Mouse (Mus musculus): ENCODE results near the gene Hyal1.

The Hyal1 gene

DNA sequence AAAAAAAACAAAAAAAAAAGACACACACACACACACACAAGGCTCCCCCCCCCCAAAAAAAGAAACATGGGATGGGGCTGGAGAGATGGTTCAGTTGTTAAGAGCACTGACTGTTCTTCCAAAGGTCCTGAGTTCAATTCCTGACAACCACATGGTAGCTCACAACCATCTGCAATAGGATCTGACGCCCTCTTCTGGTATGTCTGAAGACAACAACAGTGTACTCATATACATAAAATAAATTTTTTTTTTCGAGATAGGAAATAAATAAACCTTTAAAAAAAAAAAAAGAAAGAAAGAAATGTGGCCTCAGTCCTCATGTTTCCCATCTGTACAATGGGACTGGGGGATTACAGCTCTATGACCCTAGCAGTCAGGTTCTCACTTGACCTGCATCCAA, 40.7 kb downstream of the Hyal1 start:
- WGBS: 70% methylated on average over 2 of the region's 2 CpGs

DNA sequence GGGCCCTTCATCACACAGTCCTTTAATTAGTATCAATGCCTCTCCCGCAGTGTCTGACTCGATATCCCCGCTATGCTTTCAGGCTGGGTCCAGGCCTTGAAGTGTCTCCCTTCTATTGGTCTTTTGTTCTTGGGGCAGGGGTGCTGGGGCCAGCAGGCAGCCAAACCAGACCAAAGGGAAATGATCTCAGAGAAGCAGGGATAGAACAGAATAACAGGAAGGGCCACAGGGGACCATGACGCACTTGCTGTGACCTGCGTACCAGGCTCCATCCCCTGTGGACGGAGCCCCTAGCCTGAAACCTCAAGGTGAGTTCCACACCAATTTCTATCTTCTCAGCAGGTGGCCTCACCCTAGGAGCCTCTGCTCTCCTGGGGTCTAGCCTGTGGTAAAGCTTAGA, 41.4 kb downstream of the Hyal1 start:
- WGBS: 65% methylated on average over 6 of the region's 6 CpGs

DNA sequence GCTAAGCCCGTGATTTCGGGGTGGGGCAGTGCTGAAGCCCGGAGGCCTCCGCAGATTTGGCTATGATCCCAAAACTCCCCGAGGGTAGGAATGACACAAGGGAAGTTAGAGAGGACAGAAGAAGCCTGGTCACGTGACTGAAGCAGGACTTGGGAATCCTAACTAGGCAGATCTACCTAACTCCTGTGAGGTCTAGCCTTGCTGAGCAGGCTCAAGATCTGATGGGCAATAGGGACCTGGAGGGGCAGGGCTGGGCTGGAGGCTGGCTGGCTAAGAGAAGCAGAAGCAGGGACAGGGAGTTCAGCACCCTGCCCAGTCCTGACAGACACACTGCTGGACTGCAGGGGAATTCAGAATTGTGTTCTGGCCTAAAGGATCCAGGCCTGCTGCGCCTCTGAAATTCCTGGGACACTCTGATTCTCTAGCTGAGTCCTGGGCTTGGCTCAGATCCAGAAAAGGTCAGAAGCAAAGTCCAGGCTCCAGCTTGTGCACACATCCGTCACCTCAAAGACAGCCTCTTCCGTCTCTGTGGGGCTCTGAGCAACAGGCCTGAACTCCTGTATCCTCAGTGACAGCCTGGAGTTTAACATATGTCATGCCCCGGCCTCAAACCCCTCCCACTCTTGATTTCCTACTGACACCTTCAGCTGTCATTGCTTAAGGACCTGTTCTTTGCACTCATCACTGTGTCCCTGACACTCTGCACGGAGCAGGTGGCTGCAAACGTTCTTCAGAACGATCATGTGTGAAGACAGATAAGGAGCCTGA, 42.2 kb downstream of the Hyal1 start:
- WGBS: 44% methylated on average over 13 of the region's 13 CpGs

DNA sequence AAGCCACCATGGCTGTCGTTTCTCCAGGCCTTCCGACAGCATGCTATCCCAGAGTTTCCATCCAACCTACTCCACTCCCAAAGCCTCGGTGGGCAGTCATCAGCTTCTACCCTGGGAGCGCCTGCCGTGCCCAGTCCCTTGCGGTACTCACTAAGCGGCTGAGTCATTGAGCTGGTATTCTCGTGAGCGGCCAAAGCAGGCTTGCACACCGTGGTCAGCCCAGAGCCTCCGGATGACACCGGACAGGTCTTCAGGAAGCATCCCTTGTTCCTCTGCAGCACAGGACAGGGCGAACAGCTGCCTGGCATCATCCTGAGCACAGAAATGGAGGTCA, 42.8 kb downstream of the Hyal1 start:
- 69% methylated on average over 13 of the region's 13 CpGs for whole genome bisulfite sequencing

DNA sequence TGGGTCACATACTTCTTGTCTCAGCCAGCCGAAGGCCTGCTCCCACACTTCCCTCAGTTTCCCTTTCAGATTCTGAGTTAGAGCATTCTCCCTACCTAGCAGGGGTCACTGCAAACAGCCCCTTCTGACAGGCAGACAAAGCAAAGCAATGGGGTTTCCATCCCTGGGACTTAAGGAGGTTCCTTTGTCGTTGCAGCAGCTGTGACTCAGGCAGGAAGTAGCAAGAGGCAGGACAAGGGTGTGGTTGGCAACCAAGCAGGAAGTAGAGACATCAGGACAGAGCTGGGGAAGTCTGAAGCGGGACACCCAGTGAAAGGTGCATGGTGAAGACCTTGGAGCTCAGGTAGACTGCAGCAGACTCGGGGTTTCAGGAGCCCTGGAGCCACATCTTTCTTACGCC, 47.8 kb downstream of the Hyal1 start:
- WGBS: 58% methylated on average over 5 of the region's 5 CpGs

DNA sequence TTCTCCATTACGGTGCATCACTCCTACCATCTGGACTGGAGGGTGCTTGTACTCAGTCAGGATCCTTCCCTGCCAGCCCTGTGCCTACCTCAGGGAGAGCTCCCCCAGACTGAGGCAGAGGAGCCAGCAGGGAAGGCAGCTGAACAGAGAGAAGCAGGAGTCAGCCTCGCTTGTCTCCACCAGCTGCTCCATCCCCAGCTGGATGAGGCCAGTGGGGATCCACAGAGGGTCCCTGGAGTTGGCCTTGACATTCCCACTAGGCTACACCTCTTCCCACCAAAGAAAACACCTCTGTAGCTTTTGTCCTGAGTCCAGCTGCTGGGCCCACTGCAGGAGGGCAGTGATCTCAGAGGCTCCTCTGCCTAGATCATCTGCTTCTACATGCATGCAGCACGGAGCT, 48.2 kb downstream of the Hyal1 start:
- 49% methylated on average over 3 of the region's 3 CpGs for WGBS

DNA sequence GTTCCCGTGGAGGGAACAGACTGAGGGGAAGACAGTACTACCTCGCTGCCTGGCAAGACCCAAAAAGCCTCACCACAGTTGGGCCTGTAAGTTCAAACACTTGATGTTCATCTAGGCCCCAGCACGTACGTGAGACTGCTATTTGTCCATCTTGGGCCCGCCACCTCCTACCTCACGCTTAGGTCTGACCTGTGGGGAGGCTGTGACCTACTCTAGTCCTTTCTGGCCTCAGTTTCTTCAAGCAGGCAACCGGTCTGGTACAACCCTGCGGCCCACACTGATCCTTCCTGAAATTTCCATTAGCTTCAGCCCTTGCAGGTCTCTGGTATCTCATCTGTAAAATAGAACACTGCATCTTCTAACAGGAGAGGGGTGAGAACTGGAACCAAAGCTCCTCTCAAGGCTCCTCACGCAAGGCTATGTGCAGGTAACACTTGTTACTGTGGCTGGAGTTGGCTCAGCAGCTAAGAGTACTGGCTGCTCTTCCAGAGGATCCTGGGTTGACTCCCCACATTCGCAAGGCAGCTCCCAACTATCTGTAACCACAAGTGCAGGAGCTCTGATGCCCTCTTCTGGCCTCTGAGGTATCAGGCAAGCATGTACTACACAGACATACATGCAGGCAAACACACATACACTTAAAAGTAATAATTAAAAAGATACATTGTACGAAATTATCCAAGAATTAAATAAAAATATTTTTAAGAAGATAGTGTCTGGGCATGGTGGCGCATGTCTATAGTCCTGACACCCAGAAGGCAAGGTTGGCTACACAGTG, 48.8 kb downstream of the Hyal1 start:
- 81% methylated on average over 12 of the region's 12 CpGs for WGBS

DNA sequence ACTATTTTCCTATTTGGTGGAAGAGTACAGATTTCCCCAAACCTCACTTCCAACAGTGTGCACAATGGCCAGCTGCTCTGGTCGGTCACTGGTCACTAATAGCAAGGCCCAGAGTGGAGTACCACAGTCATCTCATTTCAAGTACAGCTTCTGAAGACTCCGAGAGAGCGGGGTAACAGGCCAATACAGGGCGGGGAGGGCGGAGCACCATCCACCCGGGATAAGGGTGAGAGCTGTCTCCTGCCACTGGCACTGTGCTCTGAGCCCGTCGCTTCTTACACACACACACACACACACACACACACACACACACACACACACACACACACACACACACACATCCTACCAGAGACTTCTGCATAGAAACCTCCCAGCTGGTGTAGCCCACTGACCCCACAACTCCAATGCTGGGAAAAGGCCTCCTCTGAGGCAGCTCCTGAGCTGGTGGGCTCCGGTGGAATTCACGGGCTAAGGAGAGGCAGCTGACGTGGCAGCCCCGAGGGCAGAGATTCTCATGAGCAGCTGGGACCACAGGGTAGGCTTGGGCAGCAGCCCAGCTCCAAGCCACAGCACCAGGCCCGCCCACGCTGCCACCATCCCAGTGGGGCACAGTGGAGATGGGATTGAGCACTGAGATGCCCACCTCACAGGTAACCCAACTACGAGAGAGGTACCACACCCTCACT, 49.6 kb downstream of the Hyal1 start:
- 33% methylated on average over 15 of the region's 15 CpGs for WGBS

DNA sequence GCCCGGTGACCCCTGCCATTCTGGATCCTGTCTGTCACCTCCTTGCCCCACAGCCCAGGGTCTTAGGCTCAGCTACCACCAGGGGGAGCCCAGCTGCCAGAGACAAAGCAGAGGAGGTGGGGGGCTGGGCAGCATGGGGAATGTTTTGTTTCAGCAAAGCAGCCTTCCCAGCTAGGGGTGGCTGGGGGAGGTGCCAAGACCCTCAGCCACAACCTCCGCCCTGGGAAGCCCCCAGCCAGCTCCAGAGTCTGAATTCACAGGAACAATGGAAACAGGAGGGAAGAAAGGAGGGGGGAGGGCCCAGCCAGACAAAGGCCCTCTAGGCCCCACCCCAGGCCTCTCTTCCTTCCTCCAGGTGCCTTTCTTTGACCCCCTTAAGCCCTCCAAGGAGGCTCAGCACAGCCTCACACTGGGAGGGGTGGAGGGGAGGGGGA, 50.1 kb downstream of the Hyal1 start:
- WGBS: 0% methylated on average over 2 of the region's 2 CpGs

DNA sequence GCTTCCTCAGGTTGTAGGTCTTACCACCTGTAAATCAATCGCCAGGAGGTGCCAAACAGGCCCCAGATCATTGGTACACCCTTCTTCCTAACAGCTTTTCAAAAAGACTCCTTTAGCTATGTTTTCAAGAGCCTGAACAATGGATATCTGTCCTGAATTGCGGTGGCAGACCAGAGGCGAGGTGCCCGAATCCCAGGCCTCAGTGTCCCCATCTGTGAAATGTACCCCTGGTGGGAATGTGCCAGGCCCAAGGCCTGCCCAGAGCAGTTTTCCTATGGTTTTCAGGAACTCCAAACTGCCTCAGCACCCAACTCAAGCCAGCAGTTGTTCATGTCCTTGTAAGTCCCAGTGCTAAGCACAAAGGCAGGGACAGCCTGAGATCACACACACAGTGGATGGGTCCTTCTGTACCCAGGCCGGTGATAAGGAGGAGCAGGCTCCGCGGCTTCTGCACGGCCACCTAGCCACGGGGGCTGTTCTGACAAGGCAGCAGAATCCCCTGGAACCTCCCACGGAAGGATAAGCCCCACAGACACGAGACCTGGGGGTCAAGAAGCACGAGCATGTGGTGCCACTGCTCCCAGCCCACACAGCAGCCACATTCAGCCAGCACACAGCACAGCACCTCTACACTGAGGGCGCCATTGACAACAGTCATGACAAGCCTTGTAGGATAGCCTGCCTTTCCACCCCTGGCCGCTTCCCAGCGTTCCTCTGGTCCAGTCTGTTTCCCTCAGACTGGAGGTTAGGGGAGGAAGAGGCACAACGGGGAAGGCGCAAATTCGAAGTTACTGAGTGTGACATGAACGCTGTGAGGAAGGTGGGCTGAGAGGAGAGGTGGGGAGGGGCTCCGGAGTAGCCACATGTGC, 50.9 kb downstream of the Hyal1 start:
- WGBS: 34% methylated on average over 20 of the region's 20 CpGs

DNA sequence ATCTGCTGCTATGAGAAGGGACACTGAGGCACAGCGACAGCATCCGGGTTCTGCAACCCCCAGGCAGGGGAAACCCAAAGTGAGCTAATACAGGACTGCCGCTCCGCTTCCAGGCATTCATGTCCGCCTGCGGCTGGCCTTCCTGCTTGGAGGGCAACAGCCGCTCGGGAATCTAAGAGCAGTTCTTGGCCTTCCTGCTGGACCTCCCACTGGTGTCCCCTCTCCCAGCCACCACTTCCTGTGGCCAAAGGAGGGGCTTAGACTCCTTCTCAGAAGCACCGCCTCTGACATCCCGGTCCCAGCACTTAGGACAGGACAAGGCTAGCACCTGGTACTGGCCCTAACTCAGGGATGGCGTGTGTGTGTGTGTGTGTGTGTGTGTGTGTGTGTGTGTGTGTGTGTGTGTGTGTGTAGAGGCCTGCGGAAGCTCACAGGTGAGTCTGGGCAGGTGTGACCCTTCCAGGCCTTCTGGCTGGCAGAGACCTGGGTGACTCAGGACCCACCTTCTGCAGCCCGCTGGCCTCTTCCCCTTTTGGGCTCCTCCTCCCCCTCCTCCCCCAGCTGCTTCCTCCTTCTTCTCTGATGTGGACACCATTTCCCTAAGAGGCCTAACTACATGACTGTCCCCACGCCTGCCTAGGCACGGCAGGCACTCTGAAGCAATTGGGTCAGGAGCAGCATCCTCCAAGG, 52.1 kb downstream of the Hyal1 start:
- WGBS: 53% methylated on average over 14 of the region's 15 CpGs

DNA sequence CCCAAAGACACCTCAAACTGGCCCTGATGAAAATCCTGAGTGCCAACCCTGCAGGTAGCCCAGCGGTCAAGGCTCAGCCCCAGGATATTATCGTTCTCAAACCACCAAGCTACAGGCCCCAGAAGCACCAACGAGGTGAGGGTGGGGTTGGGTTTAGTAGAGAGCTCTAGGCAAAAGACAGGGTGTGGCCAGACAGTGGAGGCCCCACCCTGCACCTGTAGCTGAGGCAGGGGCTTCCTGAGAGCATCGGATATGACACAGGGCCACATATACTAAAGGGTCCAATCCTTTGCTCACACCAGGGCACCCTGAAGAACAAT, 52.6 kb downstream of the Hyal1 start:
- WGBS: 42% methylated on average over 4 of the region's 4 CpGs

DNA sequence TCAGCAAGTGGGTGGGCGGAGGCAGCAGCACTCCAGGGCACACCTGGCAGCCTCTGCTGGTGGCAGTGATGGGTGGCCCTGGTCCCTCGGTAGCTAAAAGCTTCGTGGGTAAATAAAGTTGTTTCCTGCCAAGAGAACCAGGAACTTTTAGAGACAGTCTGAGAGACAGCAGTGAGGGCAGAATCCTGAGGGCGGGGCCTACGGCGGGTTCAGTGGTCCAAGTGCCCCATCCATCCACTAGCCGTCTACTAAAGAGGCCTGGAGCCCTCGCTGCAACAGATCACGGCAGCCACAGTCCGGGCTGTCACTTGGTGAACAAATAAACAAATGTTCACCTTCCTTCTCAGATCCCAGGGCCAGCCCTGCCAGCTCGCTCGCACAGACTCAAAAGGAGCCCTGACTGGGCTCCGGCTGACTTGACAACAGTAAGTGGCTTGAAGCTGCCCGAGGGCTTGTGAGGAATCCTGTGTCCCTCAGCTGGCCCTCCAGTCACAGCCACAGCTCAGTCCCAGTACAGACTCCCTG, 53.2 kb downstream of the Hyal1 start:
- WGBS: 31% methylated on average over 14 of the region's 14 CpGs

DNA sequence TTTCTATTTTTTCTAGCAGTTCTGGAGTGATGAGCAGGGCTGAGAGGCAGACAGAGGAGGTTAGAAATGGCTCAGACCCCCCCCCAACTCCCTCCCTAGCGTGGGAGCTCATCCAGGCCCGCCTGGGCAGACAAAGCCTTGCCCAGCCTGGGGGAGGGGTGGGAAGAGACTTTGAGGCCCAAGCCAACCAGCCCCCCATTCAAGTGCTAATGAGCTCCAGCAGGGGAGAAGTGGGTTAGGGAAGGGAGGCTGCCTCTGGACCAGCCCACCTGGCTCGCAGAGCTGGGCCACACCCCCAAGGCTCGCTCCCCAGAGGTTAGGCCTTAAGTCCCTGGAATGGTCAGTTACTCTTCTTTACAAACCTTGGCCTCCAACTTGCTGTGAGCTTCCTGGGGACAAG, 53.8 kb downstream of the Hyal1 start:
- 18% methylated on average over 4 of the region's 4 CpGs for WGBS
